Mouse (Mus musculus) spleen, adult 2 months (tissue): ENCODE data around the gene Ifitm1. TPM values are rescaled to one million over a fixed set of nuclear protein-coding genes. Genes with fewer than 3 reads are reported as not detected.
A peak's percentile ranks its signal among the peaks of the same experiment; 100 is the strongest.

Experiments used
- DNase-seq, 2 experiments: peaks; one replicate each; pipeline versions ENCODE4 v3.0.0 to v3.0.0-alpha.2; 2012 to 2021; ENCODE audit warnings: low spot score in 2 of 2, low read depth in 1 of 2
- H3K27ac ChIP-seq: fragments of 200-500 bp; 2 replicates; pipeline ENCODE4 v1.5.1; 2012; ENCODE audit warnings: low read length, inconsistent platforms; ENCODE audit not compliant: insufficient read depth
- H3K27me3 ChIP-seq: fragments of 200-500 bp; 2 replicates; pipeline ENCODE4 v1.6.1; 2012; ENCODE audit warnings: mild to moderate bottlenecking, moderate library complexity, low read length, inconsistent platforms; ENCODE audit not compliant: control insufficient read depth, insufficient read depth
- H3K36me3 ChIP-seq: fragments of 200-500 bp; 2 replicates; pipeline ENCODE4 v1.6.1; 2012; ENCODE audit warnings: mild to moderate bottlenecking, low read length, inconsistent platforms; ENCODE audit not compliant: control insufficient read depth, insufficient read depth
- H3K4me1 ChIP-seq: fragments of 200-500 bp; 2 replicates; pipeline ENCODE4 v1.6.1; 2011; ENCODE audit warnings: inconsistent platforms; ENCODE audit not compliant: control insufficient read depth, insufficient read depth, insufficient read length
- H3K4me3 ChIP-seq: fragments of 200-500 bp; 2 replicates; pipeline ENCODE4 v1.5.1; 2011; ENCODE audit warnings: mild to moderate bottlenecking, inconsistent platforms; ENCODE audit not compliant: insufficient read depth, insufficient read length; ENCODE audit errors: extremely low read depth
- CTCF ChIP-seq: fragments of 200-500 bp; IDR thresholded peaks from 2 replicates; pipeline ENCODE4 v1.5.1; 2011; ENCODE audit warnings: mild to moderate bottlenecking, inconsistent platforms; ENCODE audit not compliant: insufficient read depth, insufficient read length, insufficient replicate concordance; ENCODE audit errors: extremely low read depth
- POLR2A ChIP-seq: fragments of 200-500 bp; IDR thresholded peaks from 2 replicates; pipeline ENCODE4 v1.6.1; 2011; ENCODE audit warnings: low read depth, low read length, inconsistent platforms
- WGBS: fragments of 180-500 bp; shearing (Covaris S2); methylation state at CpG from one replicate; pipeline ENCODE4 v1.1.7; 2018; 5-methylcytosine and 5-hydroxymethylcytosine counted together
- polyA plus RNA-seq: library from polyadenylated mRNA; depleted of rRNA; stranded (reverse); fragments of >200 nt; gene quantifications from 2 replicates; pipeline ENCODE4 v1.2.3, GENCODE M21; 2012

Ifitm1 gene
- polyA plus RNA-seq, 1 experiment, result 159 TPM

DNA sequence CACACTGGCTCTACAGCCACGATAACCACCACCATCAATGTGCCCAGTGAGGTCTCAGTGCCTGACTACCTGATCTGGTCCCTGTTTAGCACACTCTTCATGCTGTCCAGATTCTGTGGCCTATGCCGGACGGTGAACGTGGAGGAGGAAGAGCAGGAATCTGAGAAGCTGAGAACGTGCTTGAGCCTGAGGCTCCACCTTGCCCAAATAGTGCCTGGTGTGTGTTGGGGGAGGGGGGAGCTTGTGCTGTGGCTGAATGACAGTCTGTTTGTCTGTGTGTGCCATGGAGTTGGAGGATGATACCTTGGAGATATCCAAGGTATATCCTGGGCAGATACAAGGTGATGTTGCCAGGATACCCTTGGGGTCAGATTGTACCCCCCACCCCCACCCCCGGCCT lies 23.2 kb downstream of the Ifitm1 start:
- Histone ChIP-seq H3K36me3 (no peaks in the 10 kb centered on the region), H3K27me3 (no peaks in the 10 kb centered on the region), H3K27ac (no peak overlapping the region), H3K4me1 (peaks cover 4% of the 10 kb centered on the region; the same call in 1 of the 2 replicates), H3K4me3 (no peak overlapping the region)
- 34% methylated on average over 6 of the region's 6 CpGs for WGBS
- TF ChIP-seq POLR2A, result no peak
- no peak for TF ChIP-seq CTCF
- no peak for DNase-seq

DNA sequence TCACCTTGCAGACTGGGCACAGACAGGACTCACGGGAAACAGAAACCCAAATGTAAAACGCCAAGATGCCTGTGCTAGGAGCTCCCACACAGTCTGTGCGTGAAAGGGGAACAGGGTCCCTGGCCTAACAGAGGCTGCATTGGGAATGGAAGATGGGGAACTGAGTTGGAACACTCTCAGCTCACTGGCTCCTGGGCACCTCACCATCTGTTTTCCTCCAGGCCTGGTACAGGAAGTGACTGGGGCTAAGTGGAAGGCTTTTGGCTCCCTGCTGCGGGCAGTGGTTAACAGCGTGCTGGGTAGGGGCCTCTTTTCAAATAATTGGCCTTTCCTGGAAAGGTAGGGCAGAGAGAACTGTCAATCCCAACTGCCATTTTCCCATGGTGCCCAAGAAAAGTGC lies 23.6 kb downstream of the Ifitm1 start:
- H3K4me1 ChIP-seq, result peaks cover 4% of the 10 kb centered on the region; the same call in 1 of the 2 replicates
- H3K27me3 ChIP-seq, result no peaks in the 10 kb centered on the region
- no peak overlapping the region for H3K4me3 ChIP-seq
- H3K36me3 ChIP-seq, result no peaks in the 10 kb centered on the region
- TF ChIP-seq POLR2A (no peak), CTCF (no peak)
- WGBS, result 26% methylated on average over 5 of the region's 5 CpGs
- H3K27ac ChIP-seq, result no peak overlapping the region
- DNase-seq, result no peak

DNA sequence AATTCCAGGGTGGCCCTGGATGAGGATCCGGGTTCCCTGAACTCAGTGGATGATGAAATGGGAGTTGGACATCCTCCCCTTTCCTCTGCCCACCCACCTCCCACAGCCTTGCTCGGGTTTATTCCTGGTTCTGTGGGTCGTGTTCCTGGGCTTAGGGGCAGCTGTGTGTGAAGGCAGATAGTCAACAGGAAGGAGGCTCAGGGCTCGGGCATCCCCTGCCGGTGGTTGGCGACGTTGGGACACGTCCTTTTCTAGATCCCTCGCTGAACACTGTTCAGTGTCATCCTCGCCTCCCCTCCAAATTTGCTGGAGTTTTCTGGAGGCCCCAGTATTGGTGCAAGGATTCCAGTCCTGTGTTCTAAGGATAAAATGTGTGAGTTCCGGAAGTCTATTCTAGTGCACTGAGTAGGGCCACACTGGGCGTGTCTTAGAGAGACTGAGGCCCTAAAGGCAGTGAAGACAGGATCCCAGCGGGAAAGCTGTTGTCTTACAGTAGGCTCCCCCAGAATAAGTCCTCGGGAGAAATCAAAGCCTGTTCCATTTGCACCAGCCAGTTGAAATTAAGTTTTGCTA lies 24.2 kb downstream of the Ifitm1 start:
- H3K36me3 ChIP-seq, result no peaks in the 10 kb centered on the region
- H3K4me3 ChIP-seq, result no peak overlapping the region
- no peaks in the 10 kb centered on the region for H3K27me3 ChIP-seq
- whole genome bisulfite sequencing, result 38% methylated on average over 14 of the region's 14 CpGs
- H3K4me1 ChIP-seq, result peaks cover 4% of the 10 kb centered on the region; the same call in 1 of the 2 replicates
- H3K27ac ChIP-seq, result no peak overlapping the region
- no peak for DNase-seq
- TF ChIP-seq POLR2A (no peak), CTCF (no peak)

DNA sequence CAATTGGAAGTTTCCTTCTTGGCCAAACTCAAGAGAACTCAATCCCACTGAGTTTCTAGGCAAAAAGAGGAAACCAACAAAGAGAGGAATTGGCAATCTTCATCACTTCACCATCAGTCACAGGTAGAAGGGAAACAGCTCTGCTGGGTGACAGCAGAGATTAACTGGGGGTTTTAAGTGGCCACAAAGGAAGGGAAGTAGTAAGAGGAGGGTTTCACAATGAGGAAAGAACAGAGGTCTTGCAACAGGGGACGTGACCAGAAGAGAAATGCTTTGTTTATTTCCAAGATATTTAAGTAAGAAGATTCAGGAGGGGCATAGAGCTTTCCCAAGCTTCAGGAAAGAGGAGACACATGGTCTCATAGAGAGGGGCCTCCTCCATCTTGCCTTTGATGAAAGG lies 30.8 kb downstream of the Ifitm1 start:
- 31% methylated on average over 1 of the region's 1 CpGs for WGBS
- TF ChIP-seq CTCF (no peak), POLR2A (no peak)
- DNase-seq, result no peak
- Histone ChIP-seq H3K27ac (no peak overlapping the region), H3K27me3 (no peaks in the 10 kb centered on the region), H3K4me1 (no peaks in the 10 kb centered on the region), H3K36me3 (no peaks in the 10 kb centered on the region), H3K4me3 (no peak overlapping the region)

DNA sequence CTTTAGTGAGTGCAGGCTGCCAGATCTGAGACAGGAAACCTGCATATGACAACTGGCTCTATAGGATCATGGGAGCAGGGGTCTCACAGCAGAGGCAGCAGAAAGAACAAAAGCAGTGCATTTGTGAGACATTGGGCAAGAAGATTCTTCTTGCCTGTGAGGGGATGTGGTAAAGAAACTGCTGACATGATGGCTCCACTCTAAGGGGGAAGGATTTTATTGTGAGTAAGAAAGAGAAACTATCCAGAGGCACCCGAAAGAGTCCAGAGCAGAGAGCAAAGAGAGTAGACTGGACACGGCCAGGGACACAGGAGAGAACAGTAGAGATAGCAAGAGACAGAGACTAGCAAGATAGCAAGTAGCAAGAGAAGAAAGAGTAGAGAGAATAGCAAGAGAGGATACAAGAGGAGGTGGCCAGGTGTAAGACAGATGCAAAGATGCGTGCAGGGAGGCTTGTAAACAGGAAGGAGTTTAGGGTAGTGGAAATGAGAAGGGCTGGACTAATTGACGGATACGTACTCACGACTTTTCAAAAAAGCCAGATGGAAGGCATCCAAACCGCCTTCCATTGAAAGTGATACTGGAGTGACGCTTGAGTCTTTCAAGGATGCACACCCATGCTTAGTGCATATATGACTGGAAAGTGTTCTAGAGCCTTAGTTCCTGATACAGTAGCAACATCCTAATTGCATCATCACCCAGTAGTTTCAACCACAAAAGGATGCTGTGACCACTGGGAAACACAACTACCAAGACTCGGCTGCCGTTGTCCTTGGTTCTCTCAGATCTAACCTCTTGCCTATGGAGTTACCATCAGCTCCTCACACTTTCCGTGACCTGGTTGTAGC lies 32.1 kb downstream of the Ifitm1 start:
- no peak for TF ChIP-seq CTCF
- no peak for TF ChIP-seq POLR2A
- no peak for DNase-seq
- Histone ChIP-seq H3K4me1 (no peaks in the 10 kb centered on the region), H3K27me3 (no peaks in the 10 kb centered on the region), H3K27ac (peak overlapping the region; percentile 30), H3K4me3 (no peak overlapping the region), H3K36me3 (no peaks in the 10 kb centered on the region)
- 32% methylated on average over 11 of the region's 11 CpGs for WGBS

DNA sequence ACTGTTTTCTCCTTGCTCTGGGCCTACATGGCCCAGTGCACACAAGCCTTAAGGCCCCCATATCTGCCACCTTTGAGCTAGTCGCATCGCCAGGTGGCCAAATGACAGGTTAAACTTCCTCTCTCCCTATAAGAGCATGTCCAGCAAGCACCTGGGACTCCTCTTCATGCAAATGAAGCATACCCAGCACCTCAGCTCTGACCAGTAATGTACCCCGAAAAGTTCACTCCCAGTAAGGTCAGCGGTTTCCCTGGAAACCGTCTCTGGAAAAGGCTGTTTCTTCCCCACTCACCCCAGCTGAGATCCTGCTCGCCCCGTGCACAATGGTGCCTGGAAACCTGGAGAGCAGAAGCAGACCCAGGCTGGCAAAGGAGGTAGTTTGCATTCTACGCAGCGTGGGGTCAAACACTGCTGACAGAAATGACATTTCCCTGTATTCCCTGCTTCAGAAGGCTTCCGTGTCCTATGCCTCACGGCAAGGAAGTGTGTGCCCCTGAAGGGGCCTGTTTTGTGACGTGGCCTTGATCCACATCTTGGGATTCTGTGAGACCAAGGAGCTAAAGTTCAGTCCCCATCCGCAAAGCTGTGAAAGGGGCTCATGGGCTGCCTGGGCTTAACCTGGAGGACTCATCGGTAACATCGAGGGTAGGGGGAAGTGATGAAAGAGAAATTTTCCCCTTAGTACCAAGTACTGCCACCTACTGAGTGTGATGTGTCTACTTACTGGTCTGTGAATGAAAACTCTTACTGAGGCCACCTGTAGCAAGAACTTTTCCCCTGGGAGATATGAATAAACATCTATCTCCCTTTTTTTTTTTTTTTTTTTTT lies 34.1 kb downstream of the Ifitm1 start:
- H3K36me3 ChIP-seq, result no peaks in the 10 kb centered on the region
- H3K4me1 ChIP-seq, result no peaks in the 10 kb centered on the region
- no peak for TF ChIP-seq POLR2A
- no peak overlapping the region for H3K4me3 ChIP-seq
- H3K27ac ChIP-seq, result no peak overlapping the region
- WGBS, result 80% methylated on average over 15 of the region's 15 CpGs
- no peak for DNase-seq
- no peaks in the 10 kb centered on the region for H3K27me3 ChIP-seq
